Mouse (Mus musculus): ENCODE data around the gene Pi4ka. TPM values are rescaled to one million over a fixed set of nuclear protein-coding genes. Genes with fewer than 3 reads are reported as not detected.

The Pi4ka gene
- polyA plus RNA-seq (2016; fragmentation: Nextera tagmentation; extraction: Ambion mirVana): 44.8 and 50.2 TPM in 2 replicates

GRCm38 (mm10) chr16:17405736-17406443, at the start of gene Pi4ka, which contains the start of gene Snap29:
Gene Pi4ka (minus strand): TSS chr16:17406314.
Gene Snap29 (plus strand): TSS chr16:17405986.
- Histone ChIP-seq H3K27me3 (no peaks in the 10 kb centered on the region), H3K4me2 (peak within 1 kb of the TSS; percentile 73), H3K9ac (replicated peaks) (peak within 1 kb of the TSS; percentile 73), H3K4me1 (replicated peaks) (peaks cover 20% of the 10 kb centered on the region), H3K4me3 (replicated peaks) (peak within 1 kb of the TSS; percentile 76), H3K27ac (peak within 1 kb of the TSS; percentile 73), H3K9me3 (no peaks in the 10 kb centered on the region), H3K36me3 (peaks cover 12% of the 10 kb centered on the region)
- WGBS: under 1% methylated on average over 68 of the region's 69 CpGs
- peak; percentile 97 for ATAC-seq (ENCODE audit: insufficient number of reproducible peaks, insufficient read depth, low FRiP score, low TSS enrichment, low read depth)

- Histone ChIP-seq H3K9me3 (no peaks in the 10 kb centered on the region), H3K4me2 (peak overlapping the region; percentile 91), H3K36me3 (peaks cover 25% of the 10 kb centered on the region), H3K4me3 (replicated peaks) (peak overlapping the region; percentile 95), H3K4me1 (replicated peaks) (peaks cover 17% of the 10 kb centered on the region), H3K27ac (peak overlapping the region; percentile 96), H3K27me3 (no peaks in the 10 kb centered on the region), H3K9ac (replicated peaks) (peak overlapping the region; percentile 94)
- ATAC-seq (ENCODE audit: insufficient number of reproducible peaks, insufficient read depth, low FRiP score, low TSS enrichment, low read depth): 0 out of 2 replicates have a peak, but pooled peaks have one; percentile 35
- under 1% methylated on average over 24 of the region's 24 CpGs for WGBS
These were observed 46.2 kb upstream of the Pi4ka start for GRCm38 (mm10) chr16:17452373-17452715.

GRCm38 (mm10) chr16:17451541-17452372, 45.6 kb upstream of the Pi4ka start, which contains the start of gene Crkl:
Gene Crkl (plus strand): TSS chr16:17451987.
- under 1% methylated on average over 63 of the region's 63 CpGs for WGBS

GRCm38 (mm10) chr16:17432576-17432975, 26.5 kb upstream of the Pi4ka start:
- ATAC-seq (ENCODE audit: insufficient number of reproducible peaks, insufficient read depth, low FRiP score, low TSS enrichment, low read depth): no peak
- Histone ChIP-seq H3K4me2 (no peak overlapping the region), H3K4me1 (replicated peaks) (no peaks in the 10 kb centered on the region), H3K9ac (replicated peaks) (no peak overlapping the region), H3K27me3 (no peaks in the 10 kb centered on the region), H3K4me3 (replicated peaks) (no peak overlapping the region), H3K27ac (no peak overlapping the region), H3K9me3 (no peaks in the 10 kb centered on the region), H3K36me3 (peaks cover 23% of the 10 kb centered on the region)
- WGBS: 84% methylated on average over 2 of the region's 2 CpGs

More at GRCm38 (mm10) chr16:17451541-17452372, 45.6 kb upstream of the Pi4ka start, which contains the start of gene Crkl:
- Histone ChIP-seq H3K4me1 (replicated peaks) (peaks cover 11% of the 10 kb centered on the region), H3K27ac (peak within 1 kb of the TSS; percentile 96), H3K36me3 (peaks cover 19% of the 10 kb centered on the region), H3K4me3 (replicated peaks) (peak within 1 kb of the TSS; percentile 95), H3K4me2 (peak within 1 kb of the TSS; percentile 91), H3K27me3 (no peaks in the 10 kb centered on the region), H3K9me3 (no peaks in the 10 kb centered on the region), H3K9ac (replicated peaks) (peak within 1 kb of the TSS; percentile 94)
- peak; percentile 96 for ATAC-seq (ENCODE audit: insufficient number of reproducible peaks, insufficient read depth, low FRiP score, low TSS enrichment, low read depth)

GRCm38 (mm10) chr16:17423021-17423420, 16.9 kb upstream of the Pi4ka start:
- no peaks in the 10 kb centered on the region for H3K9me3 ChIP-seq
- H3K27ac ChIP-seq: no peak overlapping the region
- H3K9ac ChIP-seq (replicated peaks): no peak overlapping the region
- peaks cover 55% of the 10 kb centered on the region for H3K36me3 ChIP-seq
- H3K4me2 ChIP-seq: no peak overlapping the region
- no peaks in the 10 kb centered on the region for H3K27me3 ChIP-seq
- ATAC-seq (ENCODE audit: insufficient number of reproducible peaks, insufficient read depth, low FRiP score, low TSS enrichment, low read depth): no peak
- H3K4me3 ChIP-seq (replicated peaks): no peak overlapping the region
- 82% methylated on average over 3 of the region's 3 CpGs for WGBS
- H3K4me1 ChIP-seq (replicated peaks): no peaks in the 10 kb centered on the region

GRCm38 (mm10) chr16:17410209-17410608, 4.1 kb upstream of the Pi4ka start:
- Histone ChIP-seq H3K9ac (replicated peaks) (no peak overlapping the region), H3K27ac (no peak overlapping the region), H3K4me2 (no peak overlapping the region), H3K36me3 (no peaks in the 10 kb centered on the region), H3K4me3 (replicated peaks) (no peak overlapping the region), H3K9me3 (no peaks in the 10 kb centered on the region), H3K27me3 (no peaks in the 10 kb centered on the region), H3K4me1 (replicated peaks) (peaks cover 7% of the 10 kb centered on the region)
- WGBS: 63% methylated on average over 4 of the region's 4 CpGs
- no peak for ATAC-seq (ENCODE audit: insufficient number of reproducible peaks, insufficient read depth, low FRiP score, low TSS enrichment, low read depth)

GRCm38 (mm10) chr16:17409046-17409445, 2.9 kb upstream of the Pi4ka start:
- Histone ChIP-seq H3K4me1 (replicated peaks) (peaks cover 17% of the 10 kb centered on the region), H3K27ac (no peak overlapping the region), H3K4me2 (no peak overlapping the region), H3K27me3 (no peaks in the 10 kb centered on the region), H3K9ac (replicated peaks) (no peak overlapping the region), H3K4me3 (replicated peaks) (no peak overlapping the region), H3K36me3 (no peaks in the 10 kb centered on the region), H3K9me3 (no peaks in the 10 kb centered on the region)
- 86% methylated on average over 2 of the region's 2 CpGs for WGBS
- no peak for ATAC-seq (ENCODE audit: insufficient number of reproducible peaks, insufficient read depth, low FRiP score, low TSS enrichment, low read depth)

- Histone ChIP-seq H3K4me3 (replicated peaks) (peak overlapping the region; percentile 76), H3K27ac (no peak overlapping the region), H3K9me3 (no peaks in the 10 kb centered on the region), H3K4me1 (replicated peaks) (peaks cover 17% of the 10 kb centered on the region), H3K36me3 (peaks cover 12% of the 10 kb centered on the region), H3K27me3 (no peaks in the 10 kb centered on the region), H3K9ac (replicated peaks) (peak overlapping the region; percentile 72), H3K4me2 (peak overlapping the region; percentile 73)
- 33% methylated on average over 9 of the region's 9 CpGs for WGBS
- ATAC-seq (ENCODE audit: insufficient number of reproducible peaks, insufficient read depth, low FRiP score, low TSS enrichment, low read depth): no peak
These were observed 558 bp upstream of the Pi4ka start for GRCm38 (mm10) chr16:17406512-17407231.

GRCm38 (mm10) chr16:17405271-17405696, 830 bp downstream of the Pi4ka start:
- Histone ChIP-seq H3K27me3 (no peaks in the 10 kb centered on the region), H3K4me2 (peak overlapping the region; percentile 73), H3K4me3 (replicated peaks) (peak overlapping the region; percentile 76), H3K4me1 (replicated peaks) (peaks cover 23% of the 10 kb centered on the region), H3K9ac (replicated peaks) (peak overlapping the region; percentile 73), H3K9me3 (no peaks in the 10 kb centered on the region), H3K27ac (peak overlapping the region; percentile 73), H3K36me3 (peaks cover 12% of the 10 kb centered on the region)
- peak; percentile 87 for ATAC-seq (ENCODE audit: insufficient number of reproducible peaks, insufficient read depth, low FRiP score, low TSS enrichment, low read depth)
- WGBS: 0% methylated on average over 22 of the region's 22 CpGs

GRCm38 (mm10) chr16:17402855-17403254, 3.3 kb downstream of the Pi4ka start:
- Histone ChIP-seq H3K27ac (no peak overlapping the region), H3K9ac (replicated peaks) (no peak overlapping the region), H3K36me3 (peaks cover 12% of the 10 kb centered on the region), H3K27me3 (no peaks in the 10 kb centered on the region), H3K4me1 (replicated peaks) (peaks cover 23% of the 10 kb centered on the region), H3K4me2 (no peak overlapping the region), H3K9me3 (no peaks in the 10 kb centered on the region), H3K4me3 (replicated peaks) (no peak overlapping the region)
- 82% methylated on average over 1 of the region's 1 CpGs for WGBS
- no peak for ATAC-seq (ENCODE audit: insufficient number of reproducible peaks, insufficient read depth, low FRiP score, low TSS enrichment, low read depth)
